Mouse (Mus musculus) small intestine, adult 2 months (tissue): ENCODE data around the gene Fam205c.

ENCODE experiments used
- CTCF ChIP-seq: fragments of 200-500 bp; IDR thresholded peaks from 2 replicates; pipeline ENCODE4 v1.5.1; 2012; ENCODE audit warnings: low read depth, mild to moderate bottlenecking, control low read depth, inconsistent platforms, low read length, moderate library complexity, mixed read lengths; ENCODE audit not compliant: insufficient replicate concordance, insufficient read length; ENCODE audit errors: extremely low read depth
- POLR2A ChIP-seq: fragments of 200-500 bp; IDR thresholded peaks from 2 replicates; pipeline ENCODE4 v1.6.1; 2012; ENCODE audit warnings: low read depth, mild to moderate bottlenecking, control low read depth, inconsistent platforms, low read length, moderate library complexity

DNA sequence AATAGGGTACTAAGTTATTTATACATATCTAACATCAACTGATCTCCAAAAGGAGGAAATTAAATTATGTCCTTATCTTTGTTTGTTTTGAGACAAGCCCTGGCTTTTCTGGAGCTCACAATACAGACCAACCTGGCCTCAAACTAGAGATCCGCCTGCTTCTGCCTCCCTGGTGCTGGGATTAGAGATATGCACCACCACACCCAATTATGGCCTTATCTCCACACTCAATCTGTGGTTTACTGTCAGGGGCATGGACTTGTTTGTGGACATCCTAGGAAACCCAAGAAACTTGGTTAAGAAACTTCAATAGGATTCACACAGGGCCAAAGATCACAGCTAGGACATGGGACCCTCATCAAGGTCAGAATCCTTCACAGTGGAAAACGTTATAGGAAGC lies 3.6 kb upstream of the Fam205c start:
- TF ChIP-seq CTCF (no peak), POLR2A (no peak)
